Mouse (Mus musculus) kidney, adult 2 months (tissue): Measurements from ENCODE around the gene Sufu.
A peak's percentile ranks its signal among the peaks of the same experiment; 100 is the strongest.

Experiments
- CTCF ChIP-seq: fragments of 200-500 bp; conservative IDR thresholded peaks from 2 replicates; pipeline ENCODE4 v1.5.1; 2011; ENCODE audit warnings: low read depth, mild to moderate bottlenecking, control low read depth, low read length, moderate library complexity, mixed read lengths; ENCODE audit not compliant: insufficient read depth, insufficient read length
- POLR2A ChIP-seq: fragments of 200-500 bp; IDR thresholded peaks from one replicate; pipeline ENCODE4 v1.6.1; 2011; ENCODE audit warnings: low read depth, low read length, control low read depth

DNA sequence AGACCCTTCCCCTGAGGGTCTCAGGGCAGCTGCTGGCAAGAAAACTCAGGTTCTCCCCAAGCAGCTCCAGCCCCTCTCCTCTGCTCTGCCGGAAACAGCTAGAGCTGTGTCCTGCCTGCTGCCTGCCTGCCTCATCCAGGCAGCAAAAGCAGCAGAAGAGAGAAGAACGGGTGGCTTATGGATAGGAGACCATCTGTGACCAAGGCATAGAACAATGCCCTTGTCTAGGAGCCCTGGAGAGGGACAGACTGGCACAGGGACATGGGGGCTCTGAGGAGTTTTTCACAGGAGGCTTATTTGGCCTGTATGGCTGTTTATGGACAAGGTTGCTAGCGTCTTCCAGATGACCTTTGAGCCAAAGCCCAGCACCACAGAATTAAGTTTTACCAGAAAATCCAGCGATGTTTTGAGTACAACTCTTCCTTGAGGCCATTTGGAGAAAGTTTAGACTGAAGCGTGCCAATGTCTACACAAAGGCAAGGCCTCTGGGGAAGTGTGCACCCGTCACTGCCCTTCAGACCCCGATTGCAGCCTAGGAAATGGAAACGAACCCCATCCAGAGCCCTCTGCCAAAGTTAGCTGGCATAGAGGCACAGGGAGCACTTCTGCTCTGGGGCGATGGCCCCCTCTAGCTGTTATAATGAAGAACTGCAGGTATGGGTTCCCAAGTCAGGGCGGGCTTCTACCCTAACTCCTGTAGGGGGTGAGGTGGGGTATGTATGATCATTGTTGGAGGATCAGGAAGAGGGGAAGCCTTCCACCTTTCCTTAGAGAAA lies 55.5 kb downstream of the Sufu start:
- TF ChIP-seq CTCF (peak; percentile 83), POLR2A (no peak)
